Mouse (Mus musculus) heart, adult 10 weeks (tissue): ENCODE data around the gene Gpr4. TPM values are rescaled to one million over a fixed set of nuclear protein-coding genes. Genes with fewer than 3 reads are reported as not detected.

ENCODE experiments used
- polyA plus RNA-seq: library from polyadenylated mRNA; stranded (reverse); fragments of 350-450 nt; fragmentation: Illumina TruSeq; extraction: RNeasy Lipid Tissue Mini Kit (QIAGEN cat#74804); gene quantifications from one replicate; pipeline ENCODE4 v1.2.3, GENCODE M21; 2014; ENCODE audit warnings: low read depth, low replicate concordance

Gene Gpr4
- 8.0 TPM for polyA plus RNA-seq

GRCm38 (mm10) chr7:19211996-19212755 is at the start of gene Gpr4:
TSS of gene Gpr4 (plus strand) at chr7:19212538.

GRCm38 (mm10) chr7:19165656-19166423 is 46.5 kb upstream of the Gpr4 start, which contains the start of gene Gipr:
TSS of gene Gipr (minus strand) at chr7:19166127.

GRCm38 (mm10) chr7:19175708-19176515 is 36.4 kb upstream of the Gpr4 start, which contains the start of gene Eml2:
TSS of gene Eml2 (plus strand) at chr7:19176421.

GRCm38 (mm10) chr7:19227883-19228792 is 15.8 kb downstream of the Gpr4 start, which contains the start of gene Opa3:
TSS of gene Opa3 (plus strand) at chr7:19228334.

GRCm38 (mm10) chr7:19271238-19272172 is 59.2 kb downstream of the Gpr4 start, which contains the start of gene Vasp:
TSS of gene Vasp (minus strand) at chr7:19271817.

Other genes with a start within 250 kb of the Gpr4 start
- gene Nanos2, start 225.1 kb upstream of the Gpr4 start, polyA plus RNA-seq: not detected
- gene Mypop, start 221.3 kb upstream of the Gpr4 start, polyA plus RNA-seq: 3.9 TPM
- 15.7 TPM for gene Irf2bp1, start 208.5 kb upstream of the Gpr4 start, polyA plus RNA-seq
- gene Foxa3, start 189.0 kb upstream of the Gpr4 start, polyA plus RNA-seq: not detected
- 84.9 TPM for gene Sympk, start 188.2 kb upstream of the Gpr4 start, polyA plus RNA-seq
- not detected for gene Rsph6a, start 157.8 kb upstream of the Gpr4 start, polyA plus RNA-seq
- 61.5 TPM for gene Dmwd, start 136.3 kb upstream of the Gpr4 start, polyA plus RNA-seq
- 569 TPM for gene Dmpk, start 128.7 kb upstream of the Gpr4 start, polyA plus RNA-seq
- gene Six5, start 117.9 kb upstream of the Gpr4 start, polyA plus RNA-seq: 11.9 TPM
- gene Gm4969, start 94.2 kb upstream of the Gpr4 start, polyA plus RNA-seq: not detected
- 4.0 TPM for gene Fbxo46, start 92.7 kb upstream of the Gpr4 start, polyA plus RNA-seq
- gene Qpctl, start 63.2 kb upstream of the Gpr4 start, polyA plus RNA-seq: 5.1 TPM
- 49.9 TPM for gene Snrpd2, start 62.8 kb upstream of the Gpr4 start, polyA plus RNA-seq
- 0.89 TPM for gene Gipr, start 46.4 kb upstream of the Gpr4 start, polyA plus RNA-seq
- gene Eml2, start 36.1 kb upstream of the Gpr4 start, polyA plus RNA-seq: 36.9 TPM
- gene Opa3, start 15.8 kb downstream of the Gpr4 start, polyA plus RNA-seq: 69.0 TPM
- gene Vasp, start 59.3 kb downstream of the Gpr4 start, polyA plus RNA-seq: 36.4 TPM
- gene Ppm1n, start 67.5 kb downstream of the Gpr4 start, polyA plus RNA-seq: not detected
- 176 TPM for gene Rtn2, start 70.1 kb downstream of the Gpr4 start, polyA plus RNA-seq
- 3.6 TPM for gene Fosb, start 97.5 kb downstream of the Gpr4 start, polyA plus RNA-seq
- gene Ercc1, start 132.2 kb downstream of the Gpr4 start, polyA plus RNA-seq: 48.8 TPM
- gene Cd3eap, start 146.9 kb downstream of the Gpr4 start, polyA plus RNA-seq: 13.4 TPM
- gene Ppp1r13l, start 147.2 kb downstream of the Gpr4 start, polyA plus RNA-seq: 26.1 TPM
- 16.8 TPM for gene Ercc2, start 169.5 kb downstream of the Gpr4 start, polyA plus RNA-seq
- gene Klc3, start 191.6 kb downstream of the Gpr4 start, polyA plus RNA-seq: 0.55 TPM
- 2,990 TPM for gene Ckm, start 192.2 kb downstream of the Gpr4 start, polyA plus RNA-seq
- gene Mark4, start 246.3 kb downstream of the Gpr4 start, polyA plus RNA-seq: 16.4 TPM